Mouse (Mus musculus): ENCODE data around the gene Capn3.

The Capn3 gene

DNA sequence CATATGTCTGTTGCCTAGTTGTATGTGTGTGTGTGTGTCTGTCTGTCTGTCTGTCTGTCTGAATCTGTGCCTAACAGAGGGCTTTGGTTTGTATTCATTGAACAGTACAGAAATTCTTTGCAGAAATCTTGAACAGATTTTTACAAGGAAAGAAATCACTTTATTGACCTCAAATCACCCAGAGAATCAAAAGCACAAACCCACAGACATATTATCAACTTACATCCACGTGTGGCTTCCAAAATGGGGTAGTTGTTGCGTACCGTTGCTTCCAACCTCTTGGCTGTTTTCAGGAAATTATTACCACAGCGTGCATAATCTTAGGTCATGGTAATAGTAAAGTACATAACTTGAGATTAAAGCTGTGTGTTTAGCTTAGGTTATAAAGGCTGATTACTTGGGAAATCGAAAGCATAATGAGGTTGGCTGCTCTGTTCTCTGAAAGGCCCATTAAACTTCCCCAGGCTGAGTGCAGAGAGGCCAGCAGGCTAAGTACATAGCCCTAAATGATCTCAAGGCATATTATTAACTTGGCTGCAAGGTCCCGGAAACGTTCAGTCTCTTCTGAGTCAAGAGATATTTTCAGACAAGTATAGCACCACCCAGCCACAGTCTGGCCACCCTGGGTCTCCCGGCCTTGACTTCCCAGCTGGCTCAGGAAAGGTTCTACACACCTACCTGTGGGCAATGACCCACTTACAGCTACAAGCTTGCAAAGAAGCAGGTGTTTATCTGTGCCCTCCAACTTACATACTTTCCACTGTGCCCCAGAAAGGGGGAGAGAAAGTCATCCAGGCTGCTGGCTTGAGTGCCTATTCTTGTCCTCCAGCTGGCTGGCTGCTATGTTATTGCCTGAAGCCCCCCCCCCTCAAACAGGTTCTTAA is 26.9 kb downstream of the Capn3 start:
- DNase-seq (ENCODE audit: low spot score): no peak

DNA sequence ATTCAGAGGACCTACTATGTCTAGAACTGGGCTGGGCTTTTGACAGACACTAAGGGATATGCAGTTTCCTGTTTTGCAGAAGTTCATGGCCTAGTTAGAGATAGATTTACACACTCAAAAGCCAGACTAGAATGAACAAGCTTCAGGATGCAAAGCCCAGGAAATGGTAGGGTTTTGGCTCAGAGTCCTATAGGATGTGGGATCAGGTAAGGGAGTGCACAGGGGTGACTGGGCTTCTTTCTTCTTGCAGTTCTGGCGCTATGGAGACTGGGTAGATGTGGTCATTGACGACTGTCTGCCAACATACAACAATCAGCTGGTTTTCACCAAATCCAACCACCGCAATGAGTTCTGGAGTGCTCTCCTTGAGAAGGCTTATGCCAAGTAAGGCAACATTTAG is 28.4 kb downstream of the Capn3 start:
- no peak for DNase-seq (ENCODE audit: low spot score)

- DNase-seq (ENCODE audit: low spot score): no peak
Observed at GRCm38 (mm10) chr2:120493254-120493653, 37.4 kb downstream of the Capn3 start.

DNA sequence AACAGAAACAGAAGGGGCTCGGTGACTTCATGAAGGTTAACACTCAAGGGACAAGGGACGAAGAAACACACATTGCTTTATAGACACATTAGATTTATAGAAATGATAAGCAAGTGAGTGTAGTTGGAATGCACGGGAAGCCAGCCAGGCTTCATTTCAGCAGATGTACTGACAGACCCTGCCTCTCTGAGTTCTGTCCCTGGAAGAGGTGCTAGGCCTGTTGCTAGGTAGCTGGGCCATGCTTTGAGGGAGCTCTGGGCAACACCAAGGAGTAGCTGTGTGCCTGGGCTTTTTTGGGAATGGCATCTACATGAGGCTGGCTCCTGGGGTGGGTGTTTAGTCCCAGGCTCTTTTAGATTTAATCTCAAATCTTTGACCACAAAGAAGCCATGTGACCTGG is 40.7 kb downstream of the Capn3 start:
- no peak for DNase-seq (ENCODE audit: low spot score)

DNA sequence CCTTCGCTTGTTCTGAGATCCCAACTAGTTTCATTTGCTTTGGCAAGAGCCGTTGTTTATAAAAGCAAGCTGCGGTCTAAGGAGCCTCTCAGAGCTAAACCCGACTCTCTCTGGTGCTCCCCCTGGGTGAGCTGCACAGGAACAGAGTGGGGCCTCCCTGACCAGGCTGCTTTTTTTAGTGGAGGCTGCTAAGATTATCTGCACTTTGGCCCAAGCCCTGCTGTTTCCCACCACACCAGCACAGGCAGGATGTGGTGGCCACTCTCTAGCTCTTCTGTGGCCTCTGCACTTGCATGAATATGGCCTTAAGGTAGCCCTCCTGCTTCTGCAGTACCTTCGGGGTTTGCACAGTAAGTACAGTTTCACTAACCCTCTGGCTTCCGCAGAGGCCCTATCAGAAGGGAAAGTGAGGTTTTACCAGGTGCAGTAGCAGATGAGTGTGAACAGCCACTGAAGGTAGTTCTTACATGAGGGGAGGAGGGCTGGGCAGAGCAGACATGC is 44.2 kb downstream of the Capn3 start:
- DNase-seq (ENCODE audit: low spot score): no peak

DNA sequence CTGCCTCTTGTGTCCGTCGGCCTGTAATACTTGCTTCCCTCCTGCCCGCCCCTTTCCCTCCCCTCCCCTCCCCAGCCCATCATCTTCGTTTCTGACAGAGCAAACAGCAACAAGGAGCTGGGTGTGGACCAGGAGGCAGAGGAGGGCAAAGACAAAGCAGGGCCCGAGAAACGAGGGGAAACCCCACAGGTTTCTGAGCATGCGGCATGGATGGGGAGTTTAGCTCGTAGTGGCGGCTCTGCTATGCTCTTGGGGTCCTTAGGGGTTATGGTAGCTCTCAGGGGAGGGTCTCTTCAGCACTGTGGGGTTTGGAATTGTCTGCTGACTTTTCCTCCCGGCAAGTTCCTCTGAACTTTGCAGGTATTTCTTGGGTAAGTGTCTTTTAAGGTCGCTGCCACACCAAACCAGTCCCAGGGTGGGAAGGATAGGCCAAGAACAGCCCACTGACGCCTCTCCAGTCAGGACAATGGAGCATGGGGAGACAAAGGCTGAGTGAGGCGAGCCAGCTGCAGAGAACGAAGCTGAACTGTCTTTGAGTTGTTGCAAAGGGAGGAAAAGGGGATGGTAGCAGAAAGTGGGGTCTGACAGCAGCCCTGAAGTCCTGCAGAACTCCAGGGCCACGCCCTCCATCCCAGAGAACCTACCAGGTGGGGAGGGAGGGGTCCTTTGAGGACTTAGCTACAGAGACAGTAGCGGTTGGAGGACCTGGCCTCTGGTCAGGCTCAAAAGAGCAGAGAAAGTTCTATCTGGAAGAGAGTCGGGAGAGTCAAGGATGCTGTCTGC is 45.5 kb downstream of the Capn3 start:
- no peak for DNase-seq (ENCODE audit: low spot score)

DNA sequence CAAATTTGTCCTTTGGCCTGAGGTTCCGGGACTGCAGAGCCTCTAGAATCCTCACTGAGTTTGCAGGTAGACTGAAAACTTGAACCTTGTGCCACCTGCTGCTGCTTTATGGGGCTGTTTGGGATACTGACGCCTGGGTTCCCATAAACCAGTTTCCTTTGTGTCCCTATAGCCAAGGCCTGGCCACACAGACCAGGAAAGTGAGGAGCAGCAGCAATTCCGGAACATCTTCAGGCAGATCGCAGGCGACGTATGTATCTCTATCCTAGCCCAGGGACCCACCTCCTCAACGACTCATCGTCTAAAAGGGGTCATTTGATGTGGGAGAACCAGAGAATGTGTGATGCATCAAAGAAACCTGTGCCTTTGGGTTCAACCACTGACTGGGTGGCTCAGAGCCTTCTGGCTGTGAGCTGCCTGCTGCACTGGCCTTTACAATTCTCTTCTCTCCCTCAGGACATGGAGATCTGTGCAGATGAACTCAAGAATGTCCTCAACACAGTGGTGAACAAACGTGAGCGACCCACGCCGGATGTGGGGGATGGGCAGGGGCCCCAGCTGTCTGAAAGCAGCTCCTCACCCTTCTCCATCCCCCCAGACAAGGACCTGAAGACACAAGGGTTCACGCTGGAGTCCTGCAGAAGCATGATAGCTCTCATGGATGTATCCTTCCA is 46.2 kb downstream of the Capn3 start:
- no peak for DNase-seq (ENCODE audit: low spot score)

- no peak for DNase-seq (ENCODE audit: low spot score)
Observed at GRCm38 (mm10) chr2:120502605-120502990, 46.8 kb downstream of the Capn3 start.

DNA sequence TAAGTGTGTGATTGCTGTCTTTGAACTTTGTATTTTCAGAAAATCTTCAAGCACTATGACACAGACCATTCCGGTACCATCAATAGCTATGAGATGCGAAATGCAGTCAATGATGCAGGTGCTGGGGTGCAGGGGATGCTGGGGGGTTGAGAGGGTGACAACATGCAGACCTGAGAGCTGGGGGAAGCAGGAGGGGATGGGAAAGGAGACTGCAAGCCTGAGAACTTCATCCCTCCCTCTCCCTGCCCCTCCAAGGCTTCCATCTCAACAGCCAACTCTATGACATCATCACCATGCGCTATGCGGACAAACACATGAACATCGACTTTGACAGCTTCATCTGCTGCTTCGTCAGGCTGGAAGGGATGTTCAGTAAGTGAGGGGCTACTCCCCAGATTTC is 47.3 kb downstream of the Capn3 start:
- no peak for DNase-seq (ENCODE audit: low spot score)

GRCm38 (mm10) chr2:120503992-120504391 is 48.2 kb downstream of the Capn3 start:
- DNase-seq (ENCODE audit: low spot score): no peak

GRCm38 (mm10) chr2:120514181-120514580 is 58.4 kb downstream of the Capn3 start:
- DNase-seq (ENCODE audit: low spot score): no peak

DNA sequence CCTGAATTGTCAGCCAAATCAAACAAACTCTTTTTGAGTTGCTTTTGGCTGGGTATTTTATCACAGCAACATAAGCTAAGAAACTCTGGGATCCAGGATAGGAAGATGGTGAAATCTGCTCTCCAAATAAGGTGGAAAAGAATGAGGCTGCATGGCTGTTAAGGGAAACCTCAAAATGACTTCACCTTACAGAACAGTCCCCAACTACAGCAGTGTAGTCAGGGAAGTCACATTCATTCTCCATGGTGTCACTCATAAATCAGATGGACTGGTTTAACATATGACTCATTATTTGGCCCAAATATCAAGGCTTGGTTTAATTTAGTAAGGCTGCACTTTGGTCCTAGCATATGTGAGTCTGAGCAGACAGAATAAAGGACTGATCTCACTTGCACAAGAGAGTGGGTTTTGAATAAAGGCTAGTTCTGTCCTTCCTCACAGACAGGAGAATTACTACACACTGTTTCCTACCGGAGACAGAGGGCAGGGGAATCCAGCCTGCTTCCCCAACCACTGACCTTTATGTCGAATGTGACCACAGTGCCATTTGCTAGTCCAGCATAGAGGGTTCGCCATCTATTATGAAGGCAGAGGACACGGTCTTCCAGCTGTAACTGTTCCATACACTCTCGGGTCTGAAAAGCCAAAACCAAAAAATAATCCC is 62.9 kb downstream of the Capn3 start:
- no peak for DNase-seq (ENCODE audit: low spot score)

DNA sequence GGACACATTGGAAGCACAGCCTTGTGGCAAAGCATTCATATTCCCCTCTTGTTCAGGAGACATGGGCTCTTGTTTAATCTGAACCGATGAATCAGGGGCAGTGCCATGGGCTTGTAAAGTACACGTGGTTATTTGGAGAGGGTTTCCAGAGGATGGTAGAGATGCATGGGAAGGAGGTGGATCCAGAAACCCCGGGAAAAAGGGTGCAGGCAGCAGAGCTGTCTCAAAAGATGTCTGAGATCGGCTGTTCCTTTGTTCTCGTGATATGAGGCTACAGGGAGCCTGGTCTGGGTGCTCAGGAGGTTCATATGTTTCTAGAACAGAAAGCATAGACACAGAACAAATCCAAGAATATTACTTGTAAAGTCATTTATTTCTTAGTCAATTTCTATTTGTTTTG is 71.0 kb downstream of the Capn3 start:
- no peak for DNase-seq (ENCODE audit: low spot score)

- DNase-seq (ENCODE audit: low spot score): no peak
Observed at GRCm38 (mm10) chr2:120529531-120529930, 73.7 kb downstream of the Capn3 start.

DNA sequence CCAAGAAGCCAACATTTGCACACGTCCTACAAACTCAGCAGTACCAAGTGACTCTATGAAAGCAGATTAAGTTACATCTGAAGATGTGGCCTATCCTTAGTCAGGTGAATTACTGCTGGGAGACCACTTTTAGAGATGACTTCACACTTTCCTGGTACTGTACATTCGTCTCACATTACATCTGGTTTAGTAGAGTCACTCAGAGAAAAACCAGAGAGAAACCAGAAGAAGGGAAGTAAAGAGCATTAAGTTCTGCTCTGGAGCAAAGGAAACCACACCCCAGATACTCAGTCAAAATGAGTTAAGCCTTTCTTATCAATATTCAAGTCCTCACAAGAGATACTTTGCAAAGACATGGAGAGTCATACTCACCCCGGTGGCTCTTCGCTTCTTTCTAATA is 75.4 kb downstream of the Capn3 start:
- DNase-seq (ENCODE audit: low spot score): no peak

DNA sequence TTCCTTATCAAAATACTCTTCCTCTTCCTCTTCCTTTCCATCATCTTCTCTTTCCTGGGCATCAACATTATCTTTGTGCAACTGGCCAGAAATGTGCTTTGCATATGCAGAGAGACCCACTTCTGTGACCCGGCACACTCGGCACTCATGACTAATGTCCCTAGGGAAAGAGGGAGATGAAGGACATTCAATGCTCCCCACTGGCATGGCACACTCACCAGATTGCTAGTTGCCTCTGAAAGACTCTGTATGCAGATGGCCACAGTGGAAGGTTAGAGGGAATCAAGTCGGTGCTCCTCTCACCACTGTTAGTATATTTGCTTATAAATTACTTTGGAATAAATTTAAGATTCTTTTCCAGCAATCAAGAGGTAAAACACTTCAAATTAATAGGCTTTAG is 83.5 kb downstream of the Capn3 start:
- no peak for DNase-seq (ENCODE audit: low spot score)

DNA sequence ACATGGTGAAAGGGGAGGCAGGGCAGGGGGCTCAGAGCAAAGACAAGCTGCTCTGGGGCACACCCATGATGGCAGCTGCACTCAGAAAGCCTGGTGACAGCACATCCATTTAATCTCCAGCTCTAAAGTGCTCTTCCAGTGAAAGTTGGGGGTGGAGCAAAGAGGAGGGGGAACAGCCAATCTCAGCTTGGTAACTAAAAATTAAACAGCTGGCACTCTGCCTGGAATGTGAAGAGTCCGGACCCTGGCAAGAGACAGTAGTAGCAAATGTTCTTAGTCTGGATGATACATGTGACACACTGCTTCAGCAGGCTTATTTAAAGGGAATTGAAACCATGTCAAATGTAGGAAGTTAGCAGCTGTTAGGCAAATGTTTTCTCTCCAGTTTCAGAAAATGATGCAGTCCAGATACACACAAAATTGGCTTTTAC is 84.0 kb downstream of the Capn3 start:
- DNase-seq (ENCODE audit: low spot score): peak; percentile 27

- DNase-seq (ENCODE audit: low spot score): no peak
Observed at GRCm38 (mm10) chr2:120544732-120545131, 88.9 kb downstream of the Capn3 start.
